Mouse (Mus musculus): ENCODE results near the gene Gm9048.
"Not testable (repeated sequence)": the region's sequence is repeated elsewhere in the genome, so short reads cannot be mapped to it uniquely, and the experiment has no call there.

DNA sequence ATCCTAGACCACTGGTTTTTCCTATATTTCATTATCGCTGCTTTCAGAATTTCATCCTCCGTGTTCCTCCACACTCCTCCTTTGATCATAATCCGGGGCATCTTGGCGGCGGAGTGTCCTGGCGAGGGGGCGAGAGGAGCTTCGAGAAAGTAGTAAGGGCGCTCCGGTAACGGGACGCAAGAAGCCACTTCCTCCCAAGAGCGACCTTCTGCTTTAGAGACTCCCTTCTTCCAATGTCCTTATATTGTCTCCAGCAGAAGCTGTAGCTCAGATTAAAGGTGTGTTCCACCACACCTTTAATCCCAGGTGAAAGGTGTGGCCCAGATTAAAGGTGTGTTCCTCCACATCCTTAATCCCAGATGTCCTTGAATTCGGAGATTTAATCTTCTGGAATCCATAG, at the start of gene Gm9048:
- not testable (repeated sequence) for TF ChIP-seq CTCF, POLR2A (IDR thresholded peaks at IDR 0.05; ENCODE audit: extremely low read depth, insufficient read depth, low read length)

Measured in cortical plate, adult 2 months (tissue).